Mouse (Mus musculus) heart, embryonic 11.5 days (tissue): Measurements from ENCODE around the gene Tbck. TPM values are rescaled to one million over a fixed set of nuclear protein-coding genes. Genes with fewer than 3 reads are reported as not detected.

Source experiments
- ATAC-seq: fragments of 200-750 bp; cut with Nextera tagmentation; replicated peaks from 2 replicates; pipeline ENCODE4 v1.8.0; 2017; ENCODE audit warnings: moderate library complexity; ENCODE audit not compliant: insufficient number of reproducible peaks, low FRiP score, low TSS enrichment
- H3K27ac ChIP-seq: fragments of 300-500 bp; sonication (generic); 2 replicates; pipeline ENCODE4 v1.5.1; 2014; ENCODE audit warnings: mild to moderate bottlenecking, low read depth, low read length
- H3K27me3 ChIP-seq: fragments of 300-500 bp; sonication (generic); 2 replicates; pipeline ENCODE4 v1.6.1; 2014; ENCODE audit warnings: mild to moderate bottlenecking, low read length, mixed read lengths; ENCODE audit not compliant: control insufficient read depth, insufficient read depth
- H3K36me3 ChIP-seq: fragments of 300-500 bp; sonication (generic); 2 replicates; pipeline ENCODE4 v1.6.1; 2014; ENCODE audit warnings: mild to moderate bottlenecking, low read length, moderate library complexity, mixed read lengths; ENCODE audit not compliant: control insufficient read depth, insufficient read depth
- H3K4me1 ChIP-seq: fragments of 300-500 bp; sonication (generic); 2 replicates; pipeline ENCODE4 v1.6.1; 2014; ENCODE audit warnings: low read length; ENCODE audit not compliant: control insufficient read depth, insufficient read depth
- H3K4me2 ChIP-seq: fragments of 300-500 bp; sonication (generic); 2 replicates; pipeline ENCODE4 v1.6.1; 2014; ENCODE audit warnings: mild to moderate bottlenecking, moderate library complexity
- H3K4me3 ChIP-seq: fragments of 300-500 bp; sonication (generic); 2 replicates; pipeline ENCODE4 v1.5.1; 2014; ENCODE audit warnings: low read depth, low read length
- H3K9ac ChIP-seq: fragments of 300-500 bp; sonication (generic); 2 replicates; pipeline ENCODE4 v1.6.1; 2014; ENCODE audit warnings: mild to moderate bottlenecking, low read depth, low read length, moderate library complexity
- H3K9me3 ChIP-seq: fragments of 300-500 bp; sonication (generic); replicated peaks from 2 replicates; pipeline ENCODE4 v1.6.1; 2016; ENCODE audit warnings: low read length; ENCODE audit not compliant: control insufficient read depth
- WGBS: fragments of 180-500 bp; shearing (Covaris S2); extraction: QIAGEN DNeasy Blood & Tissue Kit; methylation state at CpG from one replicate; pipeline ENCODE4 v1.1.7; 2014; ENCODE audit not compliant: insufficient replicate concordance; 5-methylcytosine and 5-hydroxymethylcytosine counted together
- polyA plus RNA-seq: library from polyadenylated mRNA; unstranded; fragments of >200 nt; fragmentation: Nextera tagmentation; extraction: Ambion mirVana; gene quantifications from 2 replicates; pipeline ENCODE4 v1.2.1, GENCODE M21; 2014

The Tbck gene
- polyA plus RNA-seq, 1 experiment from 2014 or later = 15.3 TPM

GRCm38 (mm10) chr3:132887074-132887848 is 203.3 kb downstream of the Tbck start:
- H3K27me3 ChIP-seq = no peaks in the 10 kb centered on the region
- no peak overlapping the region for H3K9ac ChIP-seq
- no peak overlapping the region for H3K4me3 ChIP-seq
- H3K9me3 ChIP-seq = no peaks in the 10 kb centered on the region
- H3K4me1 ChIP-seq = no peaks in the 10 kb centered on the region; the same call in 1 of the 2 replicates
- H3K4me2 ChIP-seq = no peak overlapping the region
- ATAC-seq = no peak
- H3K36me3 ChIP-seq = no peaks in the 10 kb centered on the region
- 82% methylated on average over 16 of the region's 16 CpGs for WGBS
- H3K27ac ChIP-seq = no peak overlapping the region

Other genes with a start within 250 kb of the Tbck start
- gene Gimd1, start 54.3 kb upstream of the Tbck start, polyA plus RNA-seq = 0.63 TPM in 1 of 2 replicates, not detected in the other
- 70.7 and 75.6 TPM in 2 replicates for gene Aimp1, start 226 bp downstream of the Tbck start, polyA plus RNA-seq